Mouse (Mus musculus): ENCODE measurements around the gene Id4.
A peak's percentile ranks its signal among the peaks of the same experiment; 100 is the strongest.

Id4 gene

DNA sequence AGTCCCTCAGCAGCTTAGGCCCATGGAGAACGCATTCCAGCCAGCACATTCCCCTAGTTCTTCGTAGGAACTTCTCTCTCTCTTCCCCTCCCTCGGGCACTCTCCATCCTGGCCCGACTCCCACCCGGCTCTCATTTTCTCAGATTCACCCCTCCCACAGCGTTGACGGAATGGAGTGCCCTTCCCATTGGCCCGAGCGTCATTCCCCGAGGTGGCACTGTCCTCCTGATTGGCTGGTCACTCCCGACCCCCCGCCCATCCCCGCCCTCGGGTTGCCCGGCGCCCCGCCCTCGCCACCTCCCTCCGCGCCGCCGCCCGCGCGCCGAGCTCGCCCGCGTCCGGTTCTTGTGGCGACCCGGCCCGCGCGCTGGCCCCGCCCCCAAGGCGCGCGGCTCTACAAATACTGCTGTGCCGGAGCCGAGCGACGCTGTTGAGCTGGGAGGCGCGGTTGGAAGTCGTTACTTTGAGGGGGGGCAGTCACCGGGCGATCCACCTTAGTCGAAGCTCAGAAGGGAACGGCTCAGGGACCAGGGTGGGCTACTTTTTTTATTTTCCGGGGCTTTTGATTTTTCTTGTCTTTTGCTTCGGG is at the start of gene Id4:
Gene Id4 (plus strand): TSS at position 539 of the 589 bp plus-strand sequence.
- peak; percentile 88 for DNase-seq

DNA sequence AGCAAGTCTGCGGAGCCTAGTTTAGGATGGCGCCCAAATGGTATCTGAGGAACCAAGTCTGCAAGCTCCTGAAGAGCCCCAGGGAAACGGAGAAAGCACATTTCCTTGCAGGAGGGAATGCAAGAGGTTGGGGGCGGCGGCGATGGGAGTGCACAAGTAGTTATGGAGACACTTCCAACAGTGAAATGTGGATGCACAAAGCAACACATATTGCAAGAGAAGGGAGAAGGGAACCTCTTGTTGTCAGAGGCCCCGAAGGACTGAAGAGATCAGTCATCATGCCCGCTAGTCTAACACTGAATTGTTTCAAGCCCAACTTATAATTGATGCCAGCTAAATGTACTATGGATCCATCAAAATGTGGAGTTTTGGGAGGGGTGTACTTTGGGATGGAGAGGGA is 33.9 kb upstream of the Id4 start:
- DNase-seq = peak; percentile 8

DNA sequence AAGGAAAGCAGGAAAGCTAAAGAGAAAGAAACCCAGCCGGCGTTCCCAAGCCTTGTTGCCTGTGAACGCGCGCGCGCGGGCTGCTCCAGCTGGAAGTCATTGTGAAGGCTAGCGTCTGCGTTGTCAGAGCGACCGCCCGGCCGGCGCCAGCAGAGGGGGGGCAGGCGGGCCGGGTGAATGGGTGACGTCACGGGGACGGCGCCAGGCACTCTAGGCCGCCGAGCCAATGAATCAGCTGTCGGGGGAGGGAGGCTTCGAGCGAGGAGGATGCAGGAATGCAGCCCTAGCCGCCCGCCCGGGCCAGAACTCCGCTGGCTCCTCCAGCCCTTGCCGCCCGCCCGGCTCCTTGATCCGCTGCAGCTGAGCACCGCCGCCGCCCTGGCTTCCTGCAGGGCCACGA is 33.3 kb upstream of the Id4 start:
- peak; percentile 87 for DNase-seq

DNA sequence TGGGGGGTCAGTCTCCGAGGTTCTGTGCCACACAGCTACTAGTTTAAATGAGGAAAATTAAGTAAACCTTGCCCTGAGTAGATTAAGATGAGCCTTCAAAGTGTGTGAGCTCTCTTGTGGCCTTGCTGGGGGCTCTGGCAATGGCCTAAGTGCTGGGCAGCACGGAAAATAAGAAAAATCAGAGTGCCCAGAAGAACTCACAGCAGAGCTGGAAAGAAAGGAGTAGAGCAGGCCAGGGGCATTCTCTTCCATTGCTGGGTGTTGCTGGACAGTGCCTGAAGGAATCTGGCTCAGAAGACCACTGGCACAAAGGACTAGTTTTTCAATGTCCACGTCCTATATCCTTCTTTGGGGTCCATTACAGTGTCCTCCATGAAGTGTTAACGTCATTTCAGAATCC is 32.9 kb upstream of the Id4 start:
- no peak for DNase-seq

DNA sequence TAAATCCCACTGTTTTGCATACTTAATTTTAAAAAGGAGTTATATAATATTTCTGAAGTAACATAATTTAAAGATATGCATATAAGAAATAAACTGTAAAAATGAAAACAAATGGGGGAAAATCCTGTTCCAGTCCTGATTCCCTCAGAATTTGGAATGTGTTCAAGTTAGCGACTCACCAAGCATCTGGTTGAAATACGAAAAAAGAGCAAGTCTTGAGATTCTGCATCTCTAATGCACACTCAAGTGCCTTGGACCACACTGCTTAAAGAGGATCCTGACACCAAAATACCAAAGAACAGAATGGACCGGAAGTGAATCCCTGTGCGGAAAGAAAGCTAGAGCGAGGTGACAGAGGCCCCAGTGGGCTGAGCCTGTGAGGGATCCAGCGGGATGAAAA is 30.0 kb upstream of the Id4 start:
- DNase-seq = no peak

DNA sequence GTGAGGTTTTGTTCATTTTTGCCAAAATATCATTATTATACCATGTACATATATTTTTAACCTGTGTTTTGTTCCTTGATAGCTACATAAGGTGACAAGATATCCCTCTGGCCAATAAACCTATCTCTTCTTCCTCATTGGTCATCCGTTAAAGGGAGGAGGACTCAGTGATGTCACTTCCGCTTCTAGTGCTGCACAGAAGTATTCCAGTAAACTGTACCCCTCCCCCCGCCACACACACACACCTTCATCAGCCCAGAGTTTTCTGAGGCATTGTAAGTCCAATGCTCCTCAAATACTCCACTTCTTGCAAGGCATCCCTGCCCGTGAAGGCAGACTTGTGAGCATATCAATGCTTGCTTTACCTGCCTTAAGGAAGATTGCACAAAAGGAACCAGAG is 24.6 kb upstream of the Id4 start:
- no peak for DNase-seq

DNA sequence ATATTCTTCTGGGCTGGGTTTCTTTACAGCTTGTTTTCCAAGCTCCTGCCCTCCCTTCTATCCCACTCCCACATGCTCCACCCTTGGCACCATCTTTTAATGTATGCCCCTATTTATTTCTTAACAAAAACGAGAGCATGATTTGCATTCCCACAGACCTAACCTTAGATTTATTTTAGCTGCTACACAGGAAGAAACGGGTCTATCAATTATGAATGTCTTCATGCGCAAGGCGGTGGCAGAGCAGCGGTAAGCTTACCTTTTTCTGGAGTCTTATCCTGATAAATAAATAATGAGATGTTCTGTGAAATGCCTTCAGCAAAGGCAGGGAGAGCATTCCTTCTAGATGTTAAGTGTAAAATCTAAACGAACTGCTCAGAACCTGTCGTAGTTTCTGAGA is 24.2 kb upstream of the Id4 start:
- no peak for DNase-seq

DNA sequence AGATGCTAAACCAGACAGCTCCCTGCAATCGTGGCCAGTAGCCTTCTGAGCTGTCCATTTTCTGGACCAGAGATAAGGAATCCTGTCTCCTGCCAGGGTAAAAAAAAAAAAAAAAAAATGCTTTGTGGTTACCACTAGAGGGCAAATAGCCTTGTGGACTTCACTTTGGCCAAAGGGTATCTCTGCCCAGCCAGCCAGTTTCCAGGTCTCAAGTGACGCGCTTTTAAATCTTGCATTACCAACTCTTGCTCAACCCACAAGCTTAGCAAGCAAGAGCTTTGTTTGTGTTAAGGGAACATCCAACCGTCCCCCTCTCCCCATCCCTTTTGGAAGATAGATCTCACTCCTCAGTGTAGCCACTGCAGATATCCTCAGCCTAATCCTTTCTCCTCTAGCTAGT is 23.5 kb upstream of the Id4 start:
- DNase-seq = no peak

DNA sequence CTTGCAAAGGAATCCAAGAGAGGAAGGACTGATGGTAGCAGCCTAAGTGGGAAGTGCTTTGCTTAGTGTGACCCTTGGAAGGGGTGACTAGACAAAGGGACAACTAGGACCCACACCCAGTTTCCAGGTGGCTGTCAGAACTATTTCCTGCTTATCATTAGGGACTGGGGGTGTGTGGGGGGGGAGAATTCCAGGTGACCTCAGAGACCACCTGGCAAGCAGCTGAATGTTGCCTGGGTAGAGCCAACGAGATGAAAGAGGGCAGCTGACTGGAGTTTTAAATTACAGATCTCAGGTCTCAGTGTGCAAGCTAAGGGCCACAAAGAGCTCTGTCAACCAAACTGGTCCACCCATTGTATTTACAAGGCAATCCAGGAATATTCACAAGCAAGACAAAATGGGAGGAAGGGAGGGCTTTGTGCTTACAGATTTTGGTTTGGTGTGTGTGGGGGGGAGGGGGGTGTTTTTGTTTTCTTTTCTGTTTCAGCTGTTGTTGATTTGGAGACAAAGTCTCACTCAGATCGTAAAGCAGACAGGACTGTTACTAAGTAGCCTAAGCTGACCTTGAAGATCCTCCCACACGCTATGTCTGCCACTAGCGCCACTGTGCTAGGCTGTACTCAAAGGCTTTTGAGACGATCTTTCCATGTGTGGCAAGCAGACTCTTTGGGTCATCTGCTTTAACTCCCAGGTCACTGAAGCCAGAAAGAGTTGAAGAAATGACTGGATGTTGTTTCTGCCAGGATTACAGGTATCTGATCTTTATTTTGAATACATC is 15.6 kb upstream of the Id4 start:
- no peak for DNase-seq

DNA sequence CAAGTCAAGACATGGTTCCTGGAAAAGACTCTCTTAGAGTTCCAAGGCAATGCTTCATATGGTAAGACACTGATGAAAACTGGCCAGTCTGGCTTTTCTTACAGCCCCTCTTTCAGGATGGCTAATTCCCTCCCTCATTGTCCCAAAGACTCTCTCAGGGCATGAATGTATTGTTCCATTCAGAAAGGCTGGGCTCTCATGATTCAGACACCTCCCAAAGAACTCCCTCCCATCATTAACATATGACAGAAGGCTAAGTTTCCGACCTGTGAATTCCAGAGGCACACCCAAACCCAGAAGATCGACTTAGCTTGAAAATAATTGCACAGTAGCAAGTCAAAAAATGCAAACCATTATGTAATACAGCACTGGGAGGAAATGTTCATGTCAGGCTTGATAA is 8.5 kb upstream of the Id4 start:
- DNase-seq = no peak

DNA sequence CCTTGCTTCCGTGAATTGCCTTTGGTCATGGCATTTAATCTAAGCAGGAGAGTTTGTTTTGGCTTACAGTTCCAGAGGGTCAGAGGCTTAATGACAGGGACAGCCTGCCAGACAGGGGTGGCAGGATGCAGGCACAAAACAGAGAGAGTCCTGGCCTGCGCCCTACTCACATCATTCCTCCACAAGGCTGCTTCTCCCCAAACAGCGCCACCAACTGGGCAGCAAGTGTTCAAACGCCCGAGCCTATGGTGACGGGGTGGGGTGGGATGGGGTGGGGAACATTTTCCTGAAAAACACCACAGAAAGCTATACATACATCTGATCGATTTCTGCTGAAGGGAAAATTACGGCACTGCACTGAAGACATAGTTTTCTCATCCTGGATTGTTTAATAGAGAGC is 6.0 kb upstream of the Id4 start:
- no peak for DNase-seq

DNA sequence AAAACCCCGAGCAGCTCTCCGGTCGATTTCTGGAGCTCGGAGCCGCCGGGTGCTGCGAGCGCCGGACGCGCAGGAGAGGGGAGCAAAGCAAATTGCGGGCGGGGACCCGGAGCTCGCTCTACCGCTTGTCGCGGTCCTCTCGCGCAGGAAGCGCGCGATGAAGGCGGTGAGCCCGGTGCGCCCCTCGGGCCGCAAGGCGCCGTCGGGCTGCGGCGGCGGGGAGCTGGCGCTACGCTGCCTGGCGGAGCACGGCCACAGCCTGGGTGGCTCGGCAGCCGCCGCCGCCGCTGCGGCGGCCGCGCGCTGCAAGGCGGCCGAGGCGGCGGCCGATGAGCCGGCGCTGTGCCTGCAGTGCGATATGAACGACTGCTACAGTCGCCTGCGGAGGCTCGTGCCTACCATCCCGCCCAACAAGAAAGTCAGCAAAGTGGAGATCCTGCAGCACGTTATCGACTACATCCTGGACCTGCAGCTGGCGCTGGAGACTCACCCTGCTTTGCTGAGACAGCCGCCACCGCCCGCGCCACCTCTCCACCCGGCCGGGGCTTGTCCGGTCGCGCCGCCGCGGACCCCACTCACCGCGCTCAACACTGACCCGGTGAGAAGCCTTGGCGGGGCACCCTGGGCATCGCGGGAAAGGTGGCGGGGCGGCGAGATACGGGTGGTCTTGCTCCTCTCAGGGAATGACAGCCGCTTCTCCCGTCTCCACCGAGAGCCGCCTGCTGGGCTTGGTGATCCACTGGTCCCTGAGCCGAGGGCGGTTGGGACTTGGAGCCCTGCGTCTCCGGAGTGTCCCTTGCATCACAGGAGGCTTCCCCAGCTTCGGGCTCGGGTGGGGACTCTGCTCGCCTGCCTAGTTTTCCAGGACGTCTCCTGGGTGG is 553 bp downstream of the Id4 start:
- DNase-seq = peak; percentile 22

DNA sequence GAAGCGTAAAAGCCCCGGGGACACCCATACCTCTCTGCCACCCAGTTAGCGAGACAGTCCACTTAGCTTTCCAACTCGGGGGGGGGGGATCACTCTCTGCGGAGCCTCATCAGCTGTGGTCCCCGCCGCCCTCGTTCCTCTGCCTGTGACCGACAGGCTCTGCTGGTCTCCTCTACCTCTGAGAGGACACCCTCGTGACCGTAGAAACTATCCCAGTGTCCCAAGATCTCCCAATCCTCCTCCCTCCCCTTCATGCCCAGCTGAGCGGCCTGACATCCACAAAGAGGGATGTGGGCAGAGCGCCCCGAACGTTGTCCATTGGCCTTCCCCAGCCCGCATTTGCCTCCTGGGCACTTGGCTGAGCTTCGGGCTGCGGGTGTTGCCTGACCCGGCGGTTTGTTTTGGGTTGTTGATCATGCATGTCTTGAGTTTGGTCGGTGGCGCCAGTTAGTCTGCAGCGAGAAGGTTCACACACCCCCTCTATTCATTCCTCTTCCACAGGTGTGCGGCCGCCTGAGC is 1.5 kb downstream of the Id4 start:
- peak; percentile 24 for DNase-seq

DNA sequence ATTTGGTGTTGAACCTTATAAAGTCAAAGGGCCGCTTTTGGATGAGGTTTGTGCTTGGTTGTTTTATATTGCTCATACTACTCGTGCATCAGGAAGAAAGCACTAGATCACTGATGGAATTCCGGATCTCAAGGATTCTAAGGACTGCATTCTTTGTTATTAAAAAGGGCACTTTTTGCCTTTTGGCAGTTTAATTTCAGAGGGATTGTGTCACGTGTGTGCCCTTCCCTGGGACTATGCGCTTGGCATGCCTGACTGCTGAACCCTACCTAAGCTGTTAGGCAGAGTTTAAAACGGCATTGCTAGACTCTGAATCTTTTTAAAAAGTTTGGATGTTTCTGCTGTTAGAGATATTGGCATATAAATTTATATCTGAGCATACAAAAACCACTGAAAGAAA is 4.0 kb downstream of the Id4 start:
- no peak for DNase-seq

DNA sequence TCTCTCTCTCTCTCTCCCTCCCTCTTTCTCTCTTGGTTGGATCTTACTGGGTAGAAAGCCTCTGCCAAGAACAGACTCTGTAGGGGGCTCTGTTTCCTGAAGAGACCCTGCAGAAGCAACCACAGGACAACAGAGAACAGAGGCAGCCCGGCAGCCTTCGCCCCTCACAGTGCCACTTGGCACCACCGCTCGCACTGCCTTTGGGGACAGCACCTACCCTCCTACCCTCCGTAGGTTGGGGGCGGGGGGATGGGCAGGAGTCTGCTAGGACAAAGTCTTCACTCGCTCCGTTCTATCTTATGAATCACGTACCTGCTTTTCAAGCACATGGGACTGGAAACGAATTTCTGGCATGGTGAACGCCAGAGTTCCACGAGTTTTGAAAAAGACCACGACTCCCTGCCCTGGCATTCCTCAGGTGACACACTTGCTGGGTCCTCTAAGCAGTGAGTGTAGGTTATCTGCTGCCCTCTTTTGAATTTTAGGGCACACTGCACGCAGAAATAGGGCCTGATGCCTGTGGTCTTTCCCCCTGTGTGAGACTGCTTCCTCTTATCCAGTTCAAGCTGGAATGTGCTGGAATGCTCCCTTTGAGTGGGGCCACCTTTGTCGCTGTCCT is 12.5 kb downstream of the Id4 start:
- peak; percentile 6 for DNase-seq

DNA sequence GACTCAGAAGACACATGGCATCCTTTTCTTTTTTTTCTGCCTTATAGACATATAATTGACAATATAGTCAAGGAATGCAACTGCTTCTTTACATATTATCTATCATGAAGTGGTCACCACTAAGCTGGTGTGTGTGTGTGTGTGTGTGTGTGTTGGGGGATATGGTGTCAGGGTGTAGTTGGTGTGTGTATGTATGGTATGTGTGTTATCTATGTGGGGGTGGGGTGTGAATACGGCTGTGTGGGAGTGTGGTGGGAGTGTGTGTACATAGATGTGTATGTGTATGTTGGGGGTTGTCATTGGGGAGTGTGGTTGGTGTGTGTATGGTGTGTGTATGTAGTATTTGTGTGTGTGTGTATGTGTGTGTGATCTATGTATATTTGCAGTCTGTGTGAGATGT is 13.1 kb downstream of the Id4 start:
- DNase-seq = no peak

DNA sequence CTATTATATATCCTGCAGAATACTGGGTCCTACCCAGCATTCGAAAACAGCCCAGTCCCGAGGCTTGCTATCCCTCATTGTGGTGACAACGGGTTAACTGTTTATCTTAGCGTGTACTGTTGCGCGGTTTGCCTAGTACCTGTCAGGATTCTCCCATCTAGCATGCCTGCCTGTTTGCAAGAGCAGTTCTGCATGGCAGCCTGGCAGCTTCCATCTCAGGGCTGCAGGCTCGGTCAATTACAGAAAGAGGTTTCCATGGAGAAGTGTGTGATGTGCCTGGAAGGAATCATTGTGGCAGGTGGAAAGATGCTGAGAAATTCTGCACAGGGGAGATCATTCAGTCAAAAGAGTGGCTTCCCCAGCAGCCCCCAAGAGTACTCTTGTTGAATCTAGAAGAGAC is 16.0 kb downstream of the Id4 start:
- no peak for DNase-seq

DNA sequence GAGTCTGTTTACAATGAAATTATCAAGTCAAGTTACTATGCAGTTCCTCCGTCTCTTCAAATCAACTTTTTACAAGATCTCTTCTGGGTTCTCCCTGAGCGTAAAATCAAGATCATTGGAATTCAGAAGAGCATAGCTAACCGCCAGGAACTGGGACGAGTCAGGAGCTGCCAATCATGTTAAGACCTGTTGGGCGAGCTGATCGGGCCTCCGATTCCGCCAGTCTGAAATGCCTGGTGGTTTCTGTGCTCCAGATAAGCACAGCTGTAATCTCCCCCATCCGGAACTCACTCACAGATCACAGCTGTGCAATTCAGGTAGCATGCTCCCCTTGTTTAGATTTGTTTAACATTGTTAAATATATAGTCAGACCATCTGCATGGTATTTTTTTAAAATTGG is 23.4 kb downstream of the Id4 start:
- no peak for DNase-seq

DNA sequence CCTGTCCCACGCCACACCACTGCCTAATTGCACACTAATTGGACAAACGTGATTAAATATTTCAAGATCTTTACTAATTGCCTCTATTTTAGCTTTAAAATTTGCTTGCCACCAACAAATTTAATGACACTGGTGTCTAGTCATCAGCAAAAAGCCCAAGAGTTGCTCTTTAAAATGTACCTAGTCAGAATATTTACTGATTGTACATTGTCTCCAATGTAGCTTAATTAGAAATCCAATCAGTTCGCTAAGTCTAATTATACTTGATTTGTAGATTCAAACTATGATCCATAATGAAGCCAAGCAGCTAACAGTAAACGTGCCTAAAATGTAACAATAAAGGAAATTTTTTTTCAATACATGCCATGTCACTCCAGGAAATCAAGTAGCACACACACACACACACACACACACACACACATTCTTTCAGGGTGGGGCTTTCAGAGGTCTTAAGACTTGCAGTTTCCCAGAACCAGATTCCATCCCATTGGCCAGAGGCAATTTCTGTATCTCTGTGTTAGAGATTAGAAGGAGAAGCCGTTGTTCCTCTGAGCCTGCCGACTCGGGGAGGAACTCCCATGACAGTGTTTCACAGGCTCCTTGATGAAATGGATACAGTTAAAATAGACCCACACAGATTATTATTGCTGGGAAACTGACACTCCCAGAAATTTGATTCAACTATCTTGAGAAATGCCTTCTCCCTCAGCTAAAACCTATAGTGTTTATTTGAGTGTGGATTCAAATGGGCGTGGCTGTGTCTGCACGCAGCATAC is 24.1 kb downstream of the Id4 start:
- no peak for DNase-seq

DNA sequence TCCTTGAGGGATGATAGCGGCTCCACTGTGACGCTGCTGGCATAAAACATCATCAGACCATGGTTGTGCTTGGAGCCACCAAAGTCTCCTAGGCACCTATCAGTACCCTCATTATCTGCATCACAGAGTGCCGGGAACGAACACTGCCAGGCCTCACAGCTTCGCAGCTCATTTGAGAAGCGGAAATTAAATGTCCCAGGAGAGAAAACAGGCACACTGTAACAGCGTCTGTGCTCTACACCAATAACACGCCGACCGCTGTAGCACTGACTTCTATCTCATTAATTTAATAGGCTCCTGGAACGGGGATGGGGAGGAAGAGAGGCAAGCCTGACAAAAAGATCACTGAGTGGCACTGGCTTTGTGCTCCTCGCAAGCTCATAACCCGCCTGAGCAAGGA is 29.4 kb downstream of the Id4 start:
- no peak for DNase-seq

DNA sequence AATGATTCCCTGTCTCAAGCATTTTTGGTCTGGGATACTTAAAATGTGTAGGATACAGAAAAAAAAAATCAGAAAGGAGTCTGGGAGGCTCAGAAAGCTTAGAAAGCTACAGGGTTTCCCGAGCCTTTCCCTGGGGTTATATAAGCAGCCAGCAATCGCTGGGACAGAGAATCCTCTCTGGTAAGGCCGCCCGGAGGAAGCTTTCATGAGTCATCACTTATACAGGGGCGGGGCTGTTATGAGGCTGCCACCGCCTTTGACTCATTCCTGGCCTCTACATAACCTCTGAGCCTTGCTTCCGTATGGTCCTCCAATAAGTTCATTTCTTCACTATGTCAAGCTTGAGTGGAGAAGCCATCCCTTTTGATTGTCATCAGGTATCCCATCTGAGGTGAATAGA is 53.5 kb downstream of the Id4 start:
- DNase-seq = no peak
